Mouse (Mus musculus): ENCODE data around the gene Acta1.

DNA sequence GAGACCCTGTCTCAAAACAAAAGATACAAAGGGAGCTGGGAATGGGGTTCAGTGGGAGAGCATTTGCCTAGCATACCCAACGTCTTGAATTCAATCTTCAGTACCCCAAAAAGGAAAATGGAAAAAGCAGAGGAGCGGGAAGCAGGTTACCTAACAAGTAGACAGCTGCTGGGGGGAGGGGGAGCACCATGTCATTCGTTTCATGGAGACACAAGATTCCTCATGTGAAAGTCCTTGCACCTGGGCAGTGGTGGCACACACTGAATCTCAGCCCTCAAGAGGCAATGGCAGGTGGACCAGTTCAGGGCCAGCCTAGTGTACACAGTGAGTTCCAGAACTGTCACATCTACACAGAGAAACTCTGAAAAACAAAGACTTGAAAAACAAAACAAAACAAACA is 37.2 kb downstream of the Acta1 start:
- TF ChIP-seq EP300 (IDR thresholded peaks at IDR 0.05; ENCODE audit: low read depth) (no peak), CTCF (IDR thresholded peaks at IDR 0.05; ENCODE audit: low read depth) (no peak)

Measured in heart, postnatal 0 days (tissue).